Mouse (Mus musculus) heart, postnatal 0 days (tissue): ENCODE results near the gene Cnot2. TPM values are rescaled to one million over a fixed set of nuclear protein-coding genes. Genes with fewer than 3 reads are reported as not detected.

ENCODE experiments used
- ATAC-seq: fragments of 200-750 bp; cut with Nextera tagmentation; 2 replicates; pipeline ENCODE4 v1.8.0; 2017; ENCODE audit warnings: low read depth, moderate number of reproducible peaks, moderate library complexity; ENCODE audit not compliant: insufficient read depth
- DNase-seq: peaks from one replicate; pipeline ENCODE4 v3.0.0-alpha.2; 2016; ENCODE audit warnings: low spot score
- H3K27ac ChIP-seq: fragments of 300-500 bp; sonication (generic); 2 replicates; pipeline ENCODE4 v1.5.1; 2014; ENCODE audit warnings: low read depth, mild to moderate bottlenecking
- H3K27me3 ChIP-seq: fragments of 300-500 bp; sonication (generic); 2 replicates; pipeline ENCODE4 v1.6.1; 2014; ENCODE audit warnings: low read length, mixed read lengths; ENCODE audit not compliant: control insufficient read depth, insufficient read depth
- H3K36me3 ChIP-seq: fragments of 300-500 bp; sonication (generic); replicated peaks from 2 replicates; pipeline ENCODE4 v1.6.1; 2014; ENCODE audit warnings: low read length, mixed read lengths; ENCODE audit not compliant: control insufficient read depth, insufficient read depth
- H3K4me1 ChIP-seq: fragments of 300-500 bp; sonication (generic); 2 replicates; pipeline ENCODE4 v1.6.1; 2014; ENCODE audit warnings: antibody characterized with exemption; ENCODE audit not compliant: control insufficient read depth, insufficient read depth
- H3K4me2 ChIP-seq: fragments of 300-500 bp; sonication (generic); 2 replicates; pipeline ENCODE4 v1.6.1; 2014; ENCODE audit warnings: low read depth, mild to moderate bottlenecking, low read length, moderate library complexity
- H3K4me3 ChIP-seq: fragments of 300-500 bp; sonication (generic); 2 replicates; pipeline ENCODE4 v1.5.1; 2014; ENCODE audit warnings: low read depth, low read length
- H3K9ac ChIP-seq: fragments of 300-500 bp; sonication (generic); replicated peaks from 2 replicates; pipeline ENCODE4 v1.6.1; 2014; ENCODE audit warnings: low read depth, low read length, mixed read lengths
- H3K9me3 ChIP-seq: fragments of 300-500 bp; sonication (generic); replicated peaks from 2 replicates; pipeline ENCODE4 v1.6.1; 2016; ENCODE audit warnings: low read length; ENCODE audit not compliant: control insufficient read depth
- CTCF ChIP-seq: IDR thresholded peaks from 2 replicates; pipeline ENCODE4 v1.5.1; 2016; ENCODE audit warnings: antibody characterized with exemption, control low read depth, low read depth
- EP300 ChIP-seq: IDR thresholded peaks from 2 replicates; pipeline ENCODE4 v1.6.1; 2016; ENCODE audit warnings: antibody characterized with exemption, low read depth
- WGBS: fragments of 180-500 bp; shearing (Covaris S2); extraction: QIAGEN DNeasy Blood & Tissue Kit; methylation state at CpG from one replicate; pipeline ENCODE4 v1.1.7; 2014; 5-methylcytosine and 5-hydroxymethylcytosine counted together
- polyA plus RNA-seq: library from polyadenylated mRNA; unstranded; fragments of >200 nt; fragmentation: Nextera tagmentation; extraction: Ambion mirVana; gene quantifications from 2 replicates; pipeline ENCODE4 v1.2.1, GENCODE M21; 2015
- total RNA-seq: library from RNA; depleted of rRNA; stranded (reverse); fragments of >200 nt; gene quantifications from 2 replicates; pipeline ENCODE4 v1.2.3, GENCODE M21; 2014; ENCODE audit warnings: low replicate concordance

The Cnot2 gene
- total and polyA plus RNA-seq, 2 experiments from 2014 or later = 45.7 to 62.6 TPM

GRCm38 (mm10) chr10:116463753-116464345 lies 117.5 kb downstream of the Cnot2 start:
- no peak overlapping the region for H3K27ac ChIP-seq
- 90% methylated on average over 12 of the region's 12 CpGs for WGBS
- DNase-seq (no peak), ATAC-seq (no peak)
- no peak overlapping the region for H3K9ac ChIP-seq
- no peaks in the 10 kb centered on the region for H3K4me1 ChIP-seq
- H3K4me3 ChIP-seq = no peak overlapping the region
- H3K4me2 ChIP-seq = no peak overlapping the region
- H3K9me3 ChIP-seq = peaks cover 5% of the 10 kb centered on the region; the same call in 1 of the 2 replicates
- TF ChIP-seq CTCF (no peak), EP300 (no peak)
- no peaks in the 10 kb centered on the region for H3K36me3 ChIP-seq
- H3K27me3 ChIP-seq = no peaks in the 10 kb centered on the region

GRCm38 (mm10) chr10:116461443-116461842 lies 119.9 kb downstream of the Cnot2 start:
- Histone ChIP-seq H3K9ac (no peak overlapping the region), H3K27ac (no peak overlapping the region), H3K27me3 (no peaks in the 10 kb centered on the region), H3K4me2 (no peak overlapping the region), H3K4me1 (no peaks in the 10 kb centered on the region), H3K36me3 (no peaks in the 10 kb centered on the region), H3K9me3 (peaks cover 5% of the 10 kb centered on the region; the same call in 1 of the 2 replicates), H3K4me3 (no peak overlapping the region)
- DNase-seq (no peak), ATAC-seq (no peak)
- TF ChIP-seq CTCF (no peak), EP300 (no peak)
- WGBS = 92% methylated on average over 9 of the region's 9 CpGs

- Histone ChIP-seq H3K9me3 (peaks cover 2% of the 10 kb centered on the region; the same call in 1 of the 2 replicates), H3K27me3 (no peaks in the 10 kb centered on the region), H3K27ac (no peak overlapping the region), H3K4me2 (no peak overlapping the region), H3K4me3 (no peak overlapping the region), H3K4me1 (no peaks in the 10 kb centered on the region), H3K9ac (no peak overlapping the region), H3K36me3 (no peaks in the 10 kb centered on the region)
- WGBS = 91% methylated on average over 9 of the region's 9 CpGs
- ATAC-seq (no peak), DNase-seq (no peak)
- no peak for TF ChIP-seq EP300
- TF ChIP-seq CTCF = no peak
Observed at GRCm38 (mm10) chr10:116458786-116459185, 122.5 kb downstream of the Cnot2 start.

GRCm38 (mm10) chr10:116452771-116453170 lies 128.5 kb downstream of the Cnot2 start:
- H3K4me3 ChIP-seq = no peak overlapping the region
- H3K9me3 ChIP-seq = no peaks in the 10 kb centered on the region; the same call in 1 of the 2 replicates
- no peak overlapping the region for H3K9ac ChIP-seq
- H3K4me2 ChIP-seq = no peak overlapping the region
- 92% methylated on average over 7 of the region's 7 CpGs for WGBS
- H3K36me3 ChIP-seq = no peaks in the 10 kb centered on the region
- no peak for TF ChIP-seq EP300
- TF ChIP-seq CTCF = no peak
- H3K27me3 ChIP-seq = no peaks in the 10 kb centered on the region
- H3K27ac ChIP-seq = no peak overlapping the region
- ATAC-seq (no peak), DNase-seq (no peak)
- H3K4me1 ChIP-seq = no peaks in the 10 kb centered on the region

GRCm38 (mm10) chr10:116450621-116451020 lies 130.7 kb downstream of the Cnot2 start:
- H3K4me2 ChIP-seq = no peak overlapping the region
- no peaks in the 10 kb centered on the region for H3K4me1 ChIP-seq
- ATAC-seq (0 out of 2 replicates have a peak, but pooled peaks have one; percentile 19), DNase-seq (no peak)
- no peak for TF ChIP-seq EP300
- TF ChIP-seq CTCF = no peak
- no peak overlapping the region for H3K4me3 ChIP-seq
- no peak overlapping the region for H3K27ac ChIP-seq
- H3K9me3 ChIP-seq = no peaks in the 10 kb centered on the region; the same call in 1 of the 2 replicates
- no peaks in the 10 kb centered on the region for H3K36me3 ChIP-seq
- no peak overlapping the region for H3K9ac ChIP-seq
- WGBS = 50% methylated on average over 9 of the region's 9 CpGs
- no peaks in the 10 kb centered on the region for H3K27me3 ChIP-seq

GRCm38 (mm10) chr10:116448166-116448565 lies 133.1 kb downstream of the Cnot2 start:
- Histone ChIP-seq H3K9ac (no peak overlapping the region), H3K9me3 (no peaks in the 10 kb centered on the region; the same call in 1 of the 2 replicates), H3K36me3 (no peaks in the 10 kb centered on the region), H3K4me2 (no peak overlapping the region), H3K4me1 (no peaks in the 10 kb centered on the region), H3K4me3 (no peak overlapping the region), H3K27me3 (no peaks in the 10 kb centered on the region), H3K27ac (no peak overlapping the region)
- DNase-seq = no peak
- TF ChIP-seq EP300 (no peak), CTCF (no peak)
- 95% methylated on average over 12 of the region's 12 CpGs for WGBS
- ATAC-seq = no peak
